Mouse (Mus musculus) left cerebral cortex, postnatal 25 days (tissue): ENCODE data around the gene St6galnac3. TPM values are rescaled to one million over a fixed set of nuclear protein-coding genes. Genes with fewer than 3 reads are reported as not detected.

Source experiments
- DNase-seq, 2 experiments: peaks; one replicate each; pipeline ENCODE4 v3.0.0; 2022; ENCODE audit warnings: low spot score in 2 of 2, mixed read lengths in 1 of 2
- intact Hi-C: fragments of 180-260 bp; cut with DNase I; formaldehyde crosslinking; loops from one replicate; pipeline ENCODE4 v1.15.1; 2025
- total RNA-seq, 2 experiments: library from RNA; stranded (reverse); gene quantifications; 2 replicates each; pipeline ENCODE4 v1.2.3; 2021

The St6galnac3 gene
- total RNA-seq, 2 experiments from 2014 or later, result 13.6 to 14.7 TPM

GRCm38 (mm10) chr3:153238381-153238780 is 486.6 kb downstream of the St6galnac3 start:
- peak; percentile 74 to 96 for DNase-seq
- intact Hi-C loops, result loop anchor here (1.0 to 5.0 kb wide), 4 partner anchors 35 to 256 kb away; partner anchors contain the start of gene St6galnac5

- intact Hi-C loops, result loop anchor here (5.0 kb wide), 2 partner anchors 159 to 254 kb away; partner anchors contain the start of gene St6galnac5
These were observed 488.7 kb downstream of the St6galnac3 start for GRCm38 (mm10) chr3:153236262-153236661.

GRCm38 (mm10) chr3:153222611-153223402 is 502.2 kb downstream of the St6galnac3 start:
- DNase-seq, result no peak
- intact Hi-C loops, result no loop called here

More at GRCm38 (mm10) chr3:153236262-153236661, 488.7 kb downstream of the St6galnac3 start:
- DNase-seq, result peak in 1 of 2 experiments; percentile 42

GRCm38 (mm10) chr3:153219391-153219790 is 505.6 kb downstream of the St6galnac3 start:
- intact Hi-C loops, result no loop called here
- no peak for DNase-seq

GRCm38 (mm10) chr3:153208186-153208585 is 516.8 kb downstream of the St6galnac3 start:
- intact Hi-C loops, result no loop called here
- no peak for DNase-seq

GRCm38 (mm10) chr3:153204046-153204445 is 520.9 kb downstream of the St6galnac3 start:
- intact Hi-C loops, result no loop called here
- peak in 1 of 2 experiments; percentile 77 for DNase-seq

- intact Hi-C loops, result no loop called here
- DNase-seq, result peak; percentile 24 to 74
These were observed 523.1 kb downstream of the St6galnac3 start for GRCm38 (mm10) chr3:153201835-153202234.

- DNase-seq, result no peak
- intact Hi-C loops, result no loop called here
These were observed 524.2 kb downstream of the St6galnac3 start for GRCm38 (mm10) chr3:153200801-153201200.

- intact Hi-C loops, result no loop called here
- no peak for DNase-seq
These were observed 524.9 kb downstream of the St6galnac3 start for GRCm38 (mm10) chr3:153200076-153200475.

GRCm38 (mm10) chr3:153199251-153199650 is 525.7 kb downstream of the St6galnac3 start:
- DNase-seq, result no peak
- intact Hi-C loops, result no loop called here

- intact Hi-C loops, result no loop called here
- no peak for DNase-seq
These were observed 526.5 kb downstream of the St6galnac3 start for GRCm38 (mm10) chr3:153198514-153198913.

- intact Hi-C loops, result no loop called here
- peak in 1 of 2 experiments; percentile 65 for DNase-seq
These were observed 531.9 kb downstream of the St6galnac3 start for GRCm38 (mm10) chr3:153193025-153193424.

- DNase-seq, result no peak
- intact Hi-C loops, result no loop called here
These were observed 534.2 kb downstream of the St6galnac3 start for GRCm38 (mm10) chr3:153190742-153191141.

GRCm38 (mm10) chr3:153189685-153190467 is 535.1 kb downstream of the St6galnac3 start:
- DNase-seq, result no peak
- intact Hi-C loops, result no loop called here

GRCm38 (mm10) chr3:153188224-153188623 is 536.8 kb downstream of the St6galnac3 start:
- intact Hi-C loops, result no loop called here
- DNase-seq, result no peak

GRCm38 (mm10) chr3:153185117-153185516 is 539.9 kb downstream of the St6galnac3 start:
- intact Hi-C loops, result no loop called here
- peak in 1 of 2 experiments; percentile 51 for DNase-seq

- intact Hi-C loops, result no loop called here
- no peak for DNase-seq
These were observed 543.7 kb downstream of the St6galnac3 start for GRCm38 (mm10) chr3:153181242-153181641.

- intact Hi-C loops, result no loop called here
- DNase-seq, result no peak
These were observed 548.2 kb downstream of the St6galnac3 start for GRCm38 (mm10) chr3:153176749-153177148.

- DNase-seq, result no peak
- intact Hi-C loops, result no loop called here
These were observed 548.6 kb downstream of the St6galnac3 start for GRCm38 (mm10) chr3:153176325-153176724.

GRCm38 (mm10) chr3:153174336-153175033 is 550.5 kb downstream of the St6galnac3 start:
- DNase-seq, result no peak
- intact Hi-C loops, result no loop called here
